Mouse (Mus musculus) neutrophil, adult 5-6 weeks (primary cell): Measurements from ENCODE around the gene Zpbp2. TPM values are rescaled to one million over a fixed set of nuclear protein-coding genes. Genes with fewer than 3 reads are reported as not detected.

ENCODE experiments used
- ATAC-seq: fragments of 151-379, 151-347 bp; 2 replicates; pipeline ENCODE4 v1.8.0; 2017; ENCODE audit warnings: mild to moderate bottlenecking, moderate TSS enrichment; ENCODE audit not compliant: insufficient number of reproducible peaks, poor library complexity, low FRiP score, severe bottlenecking; ENCODE audit errors: extremely low read depth
- total RNA-seq: library from RNA; stranded (forward); fragments of 200-1000 nt; gene quantifications from 2 replicates; pipeline ENCODE4 v1.2.3, GENCODE M21; 2017

Gene Zpbp2
- total RNA-seq: 2.4 and 7.5 TPM in 2 replicates

DNA sequence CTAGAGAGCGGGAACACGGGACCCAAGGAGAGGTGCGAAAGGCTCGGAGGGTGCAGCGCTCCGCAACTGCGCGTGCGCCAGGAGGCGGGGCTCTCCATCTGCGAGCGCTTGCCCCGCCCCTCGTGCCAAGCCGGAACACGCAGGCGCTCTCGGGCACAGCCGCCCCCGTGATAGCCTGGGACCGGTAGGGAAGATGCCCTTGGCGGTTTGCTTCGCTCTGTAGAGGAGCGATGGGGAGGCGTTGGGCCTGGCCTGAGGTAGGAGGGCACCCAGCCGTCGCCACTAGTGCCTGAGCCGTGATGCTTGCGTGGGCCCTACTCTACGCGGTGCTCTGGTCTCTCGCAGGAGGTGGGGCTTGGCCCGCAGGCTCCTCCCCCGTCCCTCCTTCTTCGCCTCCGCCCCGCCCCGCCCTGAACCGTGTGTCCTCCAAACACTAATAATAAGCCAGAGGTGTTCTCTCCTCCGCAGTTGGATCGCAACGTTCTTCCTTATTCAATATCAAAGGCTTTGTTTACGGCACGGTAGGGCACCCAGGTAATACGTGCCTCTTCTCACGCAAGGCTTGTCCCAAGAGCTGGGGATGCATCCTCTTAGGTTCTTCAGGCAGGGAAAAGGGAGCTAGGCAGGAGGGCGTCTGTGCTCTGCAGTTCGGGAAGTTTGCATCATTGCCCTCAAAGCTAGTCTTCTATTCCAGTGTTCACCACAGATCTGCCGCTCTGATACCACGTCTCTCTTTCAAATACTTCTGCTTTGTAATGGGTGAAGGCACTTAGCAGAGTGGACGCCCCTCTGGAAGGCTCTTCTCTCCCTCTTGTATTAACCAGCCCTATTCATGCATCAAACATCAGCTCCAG lies at the start of gene Zpbp2:
Gene Zpbp2 (plus strand): TSS at position 123 of the 854 bp plus-strand sequence.
- ATAC-seq: peak; percentile 66

DNA sequence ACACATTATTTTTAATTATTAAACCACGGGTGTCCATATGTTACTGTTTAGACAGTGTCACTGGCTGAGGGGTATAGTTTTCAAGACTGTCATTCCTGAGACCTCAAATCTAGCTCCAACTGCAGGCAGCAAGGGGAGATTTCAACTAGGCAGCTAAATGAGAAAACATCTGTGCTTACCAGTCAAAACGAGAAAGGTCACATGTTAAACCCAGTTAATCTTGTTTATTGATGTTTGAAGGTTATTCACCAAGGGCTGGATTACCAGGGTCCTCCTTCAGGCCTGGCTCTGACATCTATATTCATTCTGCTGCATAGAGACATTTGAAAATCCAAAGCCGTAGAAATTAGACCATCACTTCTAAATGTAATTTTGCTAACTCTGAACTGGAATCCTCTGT lies 46.0 kb upstream of the Zpbp2 start:
- no peak for ATAC-seq

DNA sequence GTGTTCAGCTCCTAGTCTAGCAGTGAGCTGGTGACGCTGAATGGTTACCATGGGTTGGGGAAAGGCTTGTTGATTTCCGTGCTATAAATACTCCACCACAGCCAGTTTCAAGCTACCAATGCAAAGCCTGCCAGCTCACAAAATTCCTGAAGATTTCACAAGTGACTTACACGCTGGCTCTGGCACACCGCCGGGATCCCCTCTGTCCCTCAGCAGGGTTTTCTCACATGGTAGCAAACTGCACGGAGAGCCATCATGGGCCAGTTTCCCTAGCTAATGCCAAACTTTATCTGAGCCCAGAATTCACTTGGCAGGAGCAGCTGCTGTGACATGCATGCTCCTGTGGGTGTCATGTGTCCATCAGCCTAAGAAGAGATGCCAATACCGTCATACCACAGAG lies 41.5 kb upstream of the Zpbp2 start:
- ATAC-seq: no peak

DNA sequence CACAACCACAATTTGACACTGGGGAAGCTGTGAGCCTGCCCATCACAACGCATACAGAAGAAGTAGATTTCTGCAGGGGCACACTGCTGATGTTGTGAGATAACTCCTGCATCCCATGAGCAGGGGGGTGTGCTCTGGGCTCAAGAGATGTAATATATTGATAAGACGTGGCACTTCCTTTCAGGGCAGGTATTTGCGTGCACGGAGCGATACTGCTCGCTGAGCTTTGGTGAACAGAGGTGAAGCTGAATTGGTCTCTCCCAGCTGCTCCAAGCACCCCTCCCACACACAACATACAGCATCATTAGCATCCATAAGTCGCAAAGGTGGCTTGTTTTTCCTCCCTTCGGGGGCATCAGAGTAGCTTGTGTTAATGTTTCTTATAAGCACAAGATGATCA lies 40.8 kb upstream of the Zpbp2 start:
- ATAC-seq: no peak

DNA sequence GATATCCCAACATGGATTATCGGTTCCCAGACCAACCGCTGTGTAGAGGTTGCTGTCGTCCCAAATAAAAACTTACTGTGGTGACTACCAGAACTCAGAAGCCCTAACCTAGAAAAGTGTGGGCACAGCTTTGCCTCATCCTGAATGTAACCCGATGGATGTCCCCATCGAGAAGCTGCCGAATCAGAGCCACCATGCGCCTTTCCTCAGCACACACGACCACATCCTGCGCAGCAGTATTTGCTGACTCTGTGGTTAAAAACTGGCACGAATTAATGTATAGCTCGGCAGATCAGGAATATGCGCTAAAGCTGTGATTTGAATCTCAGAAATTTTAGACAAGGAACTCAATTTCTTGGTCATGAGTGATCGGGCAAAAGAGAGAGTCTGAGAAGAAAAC lies 38.0 kb upstream of the Zpbp2 start:
- no peak for ATAC-seq

DNA sequence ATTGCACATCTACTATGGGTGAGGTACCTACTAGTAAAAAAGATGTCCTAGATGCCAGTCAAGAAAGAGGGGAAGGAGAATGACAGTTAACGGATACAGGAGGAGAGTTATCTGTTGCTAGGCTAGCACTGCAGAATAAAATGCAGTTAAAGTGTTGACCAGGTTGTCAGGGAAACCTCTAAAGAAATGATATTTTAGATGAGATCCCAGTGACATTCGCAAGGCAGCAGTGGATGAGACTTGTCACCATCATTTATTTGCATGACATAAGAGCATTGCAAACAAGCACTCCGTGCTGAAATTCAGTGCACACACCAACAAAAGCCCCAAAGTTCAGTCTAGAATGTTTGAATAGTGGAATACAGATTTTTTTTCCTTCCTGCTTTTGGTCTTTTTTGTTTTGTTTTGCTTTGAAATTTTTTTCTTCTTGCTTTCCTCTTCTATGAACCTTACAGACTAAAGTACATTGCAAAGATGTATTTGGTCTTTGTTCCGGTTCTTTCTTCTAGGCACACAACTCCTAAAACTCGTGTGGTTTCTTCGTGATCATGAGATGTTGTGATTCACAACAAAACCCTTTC lies 37.5 kb upstream of the Zpbp2 start:
- ATAC-seq: no peak

DNA sequence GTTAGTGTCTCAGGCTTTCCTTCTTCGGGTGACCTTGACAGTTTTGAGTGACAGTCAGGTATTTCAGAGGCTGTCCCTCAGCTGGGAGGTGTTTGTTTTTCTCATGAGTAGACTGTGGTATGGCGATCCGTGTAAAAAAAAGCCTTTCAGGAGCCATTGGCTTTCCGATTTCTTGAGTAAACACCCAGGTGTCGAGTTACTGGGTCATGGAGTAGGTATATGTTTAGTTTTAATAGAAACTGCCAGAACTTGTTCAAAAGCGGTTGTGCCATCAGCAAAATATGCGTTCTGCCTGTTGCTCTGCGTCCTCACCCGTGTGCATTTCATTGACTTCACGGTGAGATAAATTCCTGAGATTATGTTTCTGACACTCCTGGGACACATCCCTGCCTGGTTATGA lies 30.4 kb upstream of the Zpbp2 start:
- no peak for ATAC-seq

DNA sequence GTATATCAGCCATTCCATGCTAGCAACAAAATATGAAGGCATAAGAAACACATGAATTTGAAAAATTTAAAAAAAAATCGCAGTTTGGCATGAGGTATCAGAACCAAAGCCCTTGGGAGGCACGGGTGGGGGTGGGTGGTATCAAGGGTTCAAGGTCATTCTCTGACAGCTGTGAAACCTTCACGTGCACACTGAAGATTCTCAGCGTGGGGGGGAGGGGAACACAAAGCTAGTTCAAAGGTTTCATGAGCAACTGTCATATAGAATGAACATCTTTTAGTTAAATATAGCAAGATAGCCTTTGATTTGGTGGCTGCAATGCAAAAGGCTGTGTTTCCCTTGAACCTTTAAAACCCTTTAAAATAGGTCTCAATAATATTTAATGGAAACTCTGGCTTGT lies 25.8 kb upstream of the Zpbp2 start:
- ATAC-seq: no peak

DNA sequence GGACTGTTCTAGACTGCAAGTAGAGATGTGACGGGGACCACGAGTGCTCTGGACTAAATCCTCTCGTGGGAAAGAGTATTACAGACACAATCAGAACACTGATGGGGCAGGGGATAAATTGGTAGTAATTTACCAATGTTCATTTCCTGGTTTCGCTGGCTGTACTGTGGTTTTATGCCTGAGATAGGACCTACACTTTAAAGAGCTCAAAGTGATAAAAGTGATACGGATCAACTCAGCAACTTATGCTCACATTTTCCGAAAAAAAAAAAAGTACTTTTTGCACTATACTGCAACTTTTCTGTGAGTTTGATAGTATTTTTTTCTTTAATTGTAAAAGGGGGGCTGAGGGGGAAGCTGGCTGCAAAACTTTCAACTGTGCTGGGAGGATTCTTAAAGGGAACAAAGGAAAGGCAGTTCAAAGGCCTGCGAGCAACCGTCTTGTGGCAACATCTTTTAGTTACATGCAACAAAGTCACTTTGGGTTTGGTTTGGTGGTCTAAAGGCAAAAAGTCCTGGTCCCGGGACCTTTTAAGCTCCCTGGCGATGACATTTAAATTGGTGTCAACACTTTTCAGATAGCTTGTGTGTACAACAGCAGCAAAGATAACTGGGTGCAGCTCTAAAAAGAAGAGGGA lies 24.0 kb upstream of the Zpbp2 start:
- no peak for ATAC-seq

DNA sequence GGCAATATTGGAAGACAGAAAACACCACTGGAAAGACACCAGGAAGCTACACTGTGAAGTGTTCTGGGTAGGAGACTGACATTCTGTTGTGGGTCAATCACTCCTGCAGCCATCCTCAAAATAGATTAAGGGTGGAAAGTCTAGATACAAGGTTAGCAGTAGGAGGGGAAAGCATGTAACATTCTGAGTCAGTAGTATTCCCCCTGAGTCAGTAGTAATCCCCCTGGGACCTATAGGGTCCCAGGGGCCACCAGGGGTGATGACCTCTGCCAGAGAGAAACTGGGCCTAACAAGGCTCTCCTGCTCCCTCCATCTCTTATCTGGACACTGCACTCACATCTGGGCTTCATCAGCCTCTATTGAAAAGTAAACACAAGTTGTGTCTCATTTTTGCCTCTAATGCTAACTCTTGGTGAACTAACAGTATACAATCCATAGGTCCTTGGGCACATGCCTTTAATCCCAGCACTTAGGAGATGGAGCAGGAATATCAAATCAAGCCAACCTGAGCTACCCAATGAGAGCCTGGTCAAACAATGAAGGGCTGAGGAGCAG lies 13.3 kb upstream of the Zpbp2 start:
- no peak for ATAC-seq

DNA sequence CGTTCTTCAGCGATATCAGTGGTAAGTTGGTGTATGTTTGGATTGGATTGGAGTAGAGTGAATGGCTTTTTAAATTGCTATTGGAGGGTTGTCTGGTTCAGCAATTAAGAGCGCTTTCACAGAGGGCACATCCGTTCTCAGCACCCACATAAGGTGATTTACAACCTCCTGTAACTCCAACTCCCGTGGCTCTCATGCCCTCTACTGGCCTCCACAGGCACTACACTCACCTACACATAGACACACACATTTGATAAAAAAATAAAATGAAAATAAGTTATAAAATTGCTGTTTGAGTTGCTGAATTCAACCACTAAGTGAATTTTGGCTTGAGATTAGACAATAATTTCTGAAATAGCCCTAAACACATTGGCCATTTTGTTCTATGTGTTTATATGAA lies 10.6 kb upstream of the Zpbp2 start:
- ATAC-seq: no peak

DNA sequence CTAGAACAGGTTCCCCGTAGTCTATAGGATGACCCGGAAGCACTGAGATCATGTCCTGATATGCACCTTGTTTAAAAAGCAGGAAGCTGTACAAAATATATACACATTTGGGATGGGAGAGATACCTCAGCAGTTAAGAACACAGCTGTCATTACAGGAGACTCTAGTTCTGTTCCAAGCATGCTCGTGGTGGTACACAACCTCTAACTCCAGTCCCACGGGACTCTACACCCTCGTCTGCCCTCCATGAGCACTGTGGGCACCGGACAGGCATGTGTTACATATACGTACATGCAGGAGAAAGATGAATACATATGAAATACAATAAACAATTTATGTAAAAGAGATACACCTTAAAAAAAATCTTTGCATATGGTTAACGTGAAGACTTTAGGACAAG lies 8.3 kb upstream of the Zpbp2 start:
- ATAC-seq: no peak

DNA sequence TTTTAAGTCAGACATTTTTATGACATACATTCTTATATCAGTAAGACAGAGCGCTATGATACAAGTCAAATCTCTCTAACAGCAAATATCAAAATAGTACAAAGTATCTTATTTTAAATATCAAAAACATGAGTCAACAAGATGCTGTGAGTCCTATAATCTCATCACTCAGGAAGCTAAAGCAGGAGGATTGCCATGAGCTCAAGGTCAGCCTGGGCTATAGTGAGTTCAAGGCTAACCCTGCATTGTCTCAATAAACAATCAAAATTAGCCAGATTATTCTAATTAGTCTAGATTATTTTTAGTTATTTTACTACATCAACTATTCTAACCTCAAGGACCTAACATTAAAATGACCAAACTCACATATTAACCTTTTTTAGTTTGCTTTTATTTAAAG lies 7.5 kb upstream of the Zpbp2 start:
- no peak for ATAC-seq

DNA sequence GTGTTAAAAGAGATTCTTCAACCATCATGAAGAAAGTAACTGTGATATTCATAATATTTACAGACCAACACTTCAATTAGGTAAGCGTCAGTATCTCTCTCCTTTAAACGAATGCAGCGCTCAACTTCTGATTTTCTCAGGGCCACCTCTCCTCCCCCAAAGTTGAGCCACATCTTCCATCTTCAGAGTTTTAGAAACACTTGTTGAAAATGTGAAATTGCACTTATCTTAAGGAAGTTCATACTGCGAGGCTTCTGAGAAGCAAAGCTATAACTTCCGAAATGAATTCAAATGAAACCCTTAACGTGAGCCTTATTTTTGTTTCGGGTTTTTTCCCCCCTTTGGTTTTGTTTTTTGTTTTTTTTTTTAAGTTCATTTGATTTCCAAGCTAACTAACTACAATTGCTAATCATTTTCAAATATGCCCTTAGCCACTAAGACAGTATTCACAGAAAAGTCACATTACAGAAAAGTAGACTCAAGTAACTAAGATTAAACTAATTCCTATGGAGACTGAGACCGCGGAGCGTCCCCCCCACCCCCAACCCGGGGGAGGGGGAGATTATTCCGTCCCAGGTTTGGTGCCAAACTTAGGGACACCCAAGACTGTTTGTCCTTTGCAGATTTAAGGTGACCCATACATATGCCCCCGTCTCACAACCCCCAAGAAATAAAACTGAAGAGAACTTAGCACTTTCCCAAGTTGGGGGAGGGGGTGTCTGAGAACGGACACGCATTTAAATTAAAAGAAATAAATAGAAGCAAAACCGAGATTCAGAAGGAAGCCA lies 5.8 kb upstream of the Zpbp2 start:
- ATAC-seq: no peak

DNA sequence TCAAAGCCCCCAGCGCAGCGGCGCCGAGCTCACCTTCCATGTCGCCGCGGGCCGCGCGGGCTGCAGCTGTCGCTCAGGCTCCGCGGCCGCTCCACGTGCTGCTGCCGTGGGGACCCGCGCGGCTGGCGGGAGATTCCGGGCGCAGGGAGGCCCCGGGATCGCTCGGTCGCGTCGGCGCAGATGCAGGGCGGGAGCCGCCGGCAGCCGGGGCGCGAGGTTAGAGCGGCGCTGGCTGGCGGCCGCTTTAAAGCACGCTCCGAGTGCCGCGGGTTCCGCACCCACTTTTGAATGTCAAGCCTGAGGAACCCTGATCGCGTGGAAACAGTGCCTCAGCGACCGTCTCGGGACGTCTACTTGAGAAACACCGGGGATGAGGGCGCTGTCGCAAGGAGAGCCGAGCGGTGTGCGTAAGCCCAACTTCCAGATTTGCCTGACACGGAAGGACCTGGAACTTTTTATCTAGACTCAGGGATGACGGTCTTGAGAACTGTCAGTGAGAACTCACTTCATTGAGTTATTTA lies 5.1 kb upstream of the Zpbp2 start, which contains the start of gene Ikzf3:
Gene Ikzf3 (minus strand): TSS at position 321 of the 521 bp plus-strand sequence.
- peak; percentile 49; the same call in 1 of the 2 replicates for ATAC-seq

DNA sequence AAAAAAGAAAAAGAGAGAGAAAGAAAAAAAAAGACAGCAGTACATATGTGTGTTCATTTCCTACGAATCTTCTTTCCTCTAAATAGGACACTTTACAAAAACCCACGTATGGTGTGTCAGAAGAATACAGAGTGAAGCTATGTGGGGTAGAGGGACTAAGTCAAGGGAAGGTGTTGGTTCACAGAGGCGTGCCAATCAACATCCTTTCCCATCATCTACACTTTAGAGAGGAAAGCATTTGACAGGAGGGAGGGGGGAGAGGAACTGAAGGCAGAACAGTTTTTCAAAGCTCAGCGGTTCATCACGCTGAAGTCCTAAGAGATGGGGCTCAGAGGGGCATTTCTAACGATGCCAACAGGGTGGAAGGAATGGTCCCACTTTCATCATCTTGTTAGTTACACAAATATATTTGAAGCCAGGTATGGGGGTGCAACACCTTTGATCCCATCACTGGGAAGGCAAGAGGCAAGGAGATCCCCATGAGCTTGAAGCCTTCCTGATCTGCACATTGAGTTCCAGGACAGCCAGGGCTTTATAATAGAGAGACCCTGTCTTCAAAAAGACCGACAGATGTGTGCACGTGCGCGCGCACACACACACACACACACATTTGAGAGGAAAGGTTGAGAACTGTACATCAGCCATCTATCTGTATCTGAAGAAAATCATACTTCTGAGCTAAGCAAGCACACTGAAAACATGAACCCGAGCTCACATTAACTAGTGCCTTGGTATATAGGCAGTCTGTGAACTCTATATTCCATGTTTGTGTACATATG lies 4.2 kb upstream of the Zpbp2 start:
- ATAC-seq: no peak

DNA sequence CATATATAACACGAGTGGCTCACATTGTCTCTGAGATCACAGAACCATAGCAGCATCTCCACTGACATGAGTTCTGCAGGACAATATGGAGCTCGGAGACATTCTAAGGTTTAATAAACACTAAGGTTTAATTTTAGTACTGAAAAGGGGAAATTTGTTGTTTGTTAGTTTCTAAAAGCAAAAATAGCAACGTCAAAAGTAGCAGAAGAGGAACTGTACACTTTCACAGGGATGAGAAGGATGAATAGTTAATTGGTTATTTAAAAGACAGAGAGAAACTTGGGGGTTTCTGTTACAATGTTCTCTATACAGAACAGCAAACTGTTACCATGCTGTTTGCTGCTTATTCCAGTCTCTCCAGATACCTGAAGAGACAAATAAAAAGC lies 3.6 kb upstream of the Zpbp2 start:
- no peak for ATAC-seq

DNA sequence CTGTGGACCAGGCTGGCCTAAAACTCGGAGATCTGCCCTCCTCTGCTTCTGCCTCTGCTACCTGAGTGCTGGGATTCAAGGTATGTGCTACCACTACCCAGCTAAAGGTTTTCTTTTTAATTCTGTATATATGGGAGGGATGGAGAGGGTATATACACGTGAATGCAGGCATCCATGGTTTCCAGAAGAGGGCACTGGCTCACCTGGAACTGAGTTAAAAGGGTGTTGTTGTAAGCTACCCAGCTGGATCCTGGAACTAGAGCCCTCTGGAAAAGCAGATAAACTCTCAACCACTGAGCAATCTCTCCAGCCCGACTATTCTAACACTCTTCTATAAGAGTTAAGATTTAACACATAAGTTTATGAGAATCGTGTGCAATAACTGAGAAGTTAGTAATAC lies 1.5 kb upstream of the Zpbp2 start:
- no peak for ATAC-seq
